Mouse (Mus musculus): ENCODE results near the gene Aqp3. TPM values are rescaled to one million over a fixed set of nuclear protein-coding genes. Genes with fewer than 3 reads are reported as not detected.
"Not testable (repeated sequence)": the region's sequence is repeated elsewhere in the genome, so short reads cannot be mapped to it uniquely, and the experiment has no call there.

Gene Aqp3
- total RNA-seq, 2 experiments from 2014 or later = not detected

GRCm38 (mm10) chr4:41096169-41096568, 1.8 kb downstream of the Aqp3 start:
- intact Hi-C loops (cut with DNase I) = no loop called here
- no peak overlapping the region for H3K27ac ChIP-seq
- H3K4me3 ChIP-seq = no peak overlapping the region
- TF ChIP-seq CTCF (IDR thresholded peaks at IDR 0.05) = no peak
- no peak for DNase-seq

- TF ChIP-seq CTCF (IDR thresholded peaks at IDR 0.05) = no peak
- no peak overlapping the region for H3K4me3 ChIP-seq
- H3K27ac ChIP-seq = no peak overlapping the region
- intact Hi-C loops (cut with DNase I) = no loop called here
- no peak for DNase-seq
Observed at GRCm38 (mm10) chr4:41094361-41094760, 3.6 kb downstream of the Aqp3 start.

- no peak for TF ChIP-seq CTCF (IDR thresholded peaks at IDR 0.05)
- Histone ChIP-seq H3K27ac (no peak overlapping the region), H3K4me3 (no peak overlapping the region)
- no peak for DNase-seq
- intact Hi-C loops (cut with DNase I) = no loop called here
Observed at GRCm38 (mm10) chr4:41092958-41093357, 5.0 kb downstream of the Aqp3 start.

GRCm38 (mm10) chr4:41091391-41091790, 6.6 kb downstream of the Aqp3 start:
- TF ChIP-seq CTCF (IDR thresholded peaks at IDR 0.05) = no peak
- Histone ChIP-seq H3K27ac (no peak overlapping the region), H3K4me3 (no peak overlapping the region)
- no peak for DNase-seq
- intact Hi-C loops (cut with DNase I) = no loop called here

GRCm38 (mm10) chr4:41089705-41090104, 8.3 kb downstream of the Aqp3 start:
- no peak overlapping the region for H3K4me3 ChIP-seq
- intact Hi-C loops (cut with DNase I) = no loop called here
- no peak for TF ChIP-seq CTCF (IDR thresholded peaks at IDR 0.05)
- DNase-seq = no peak
- H3K27ac ChIP-seq = no peak overlapping the region

GRCm38 (mm10) chr4:41089189-41089588, 8.8 kb downstream of the Aqp3 start:
- H3K27ac ChIP-seq = no peak overlapping the region
- no peak for TF ChIP-seq CTCF (IDR thresholded peaks at IDR 0.05)
- intact Hi-C loops (cut with DNase I) = no loop called here

GRCm38 (mm10) chr4:41087459-41088298, 10.3 kb downstream of the Aqp3 start:
- TF ChIP-seq CTCF (IDR thresholded peaks at IDR 0.05) = no peak

More at GRCm38 (mm10) chr4:41089189-41089588, 8.8 kb downstream of the Aqp3 start:
- DNase-seq = no peak
- H3K4me3 ChIP-seq = no peak overlapping the region

GRCm38 (mm10) chr4:41086947-41087346, 11.0 kb downstream of the Aqp3 start:
- no peak for TF ChIP-seq CTCF (IDR thresholded peaks at IDR 0.05)
- DNase-seq = no peak
- intact Hi-C loops (cut with DNase I) = no loop called here
- no peak overlapping the region for H3K27ac ChIP-seq
- H3K4me3 ChIP-seq = no peak overlapping the region

More at GRCm38 (mm10) chr4:41087459-41088298, 10.3 kb downstream of the Aqp3 start:
- Histone ChIP-seq H3K4me3 (no peak overlapping the region), H3K27ac (no peak overlapping the region)
- intact Hi-C loops (cut with DNase I) = no loop called here
- no peak for DNase-seq

GRCm38 (mm10) chr4:41084819-41085218, 13.2 kb downstream of the Aqp3 start:
- no peak overlapping the region for H3K27ac ChIP-seq
- intact Hi-C loops (cut with DNase I) = no loop called here
- no peak for DNase-seq
- TF ChIP-seq CTCF (IDR thresholded peaks at IDR 0.05) = no peak
- no peak overlapping the region for H3K4me3 ChIP-seq

- DNase-seq; H3K27ac ChIP-seq; intact Hi-C loops (cut with DNase I); H3K4me3 ChIP-seq: not testable (repeated sequence)
Observed at GRCm38 (mm10) chr4:41082803-41083202, 15.2 kb downstream of the Aqp3 start.

- intact Hi-C loops (cut with DNase I) = no loop called here
- no peak for TF ChIP-seq CTCF (IDR thresholded peaks at IDR 0.05)
- H3K27ac ChIP-seq = no peak overlapping the region
- no peak overlapping the region for H3K4me3 ChIP-seq
- no peak for DNase-seq
Observed at GRCm38 (mm10) chr4:41081733-41082132, 16.2 kb downstream of the Aqp3 start.

- no peak overlapping the region for H3K27ac ChIP-seq
- no peak overlapping the region for H3K4me3 ChIP-seq
- no peak for DNase-seq
- intact Hi-C loops (cut with DNase I) = no loop called here
- no peak for TF ChIP-seq CTCF (IDR thresholded peaks at IDR 0.05)
Observed at GRCm38 (mm10) chr4:41078726-41079125, 19.3 kb downstream of the Aqp3 start.

GRCm38 (mm10) chr4:41074461-41074860, 23.5 kb downstream of the Aqp3 start:
- no peak overlapping the region for H3K4me3 ChIP-seq
- no peak for DNase-seq
- intact Hi-C loops (cut with DNase I) = no loop called here
- no peak for TF ChIP-seq CTCF (IDR thresholded peaks at IDR 0.05)
- no peak overlapping the region for H3K27ac ChIP-seq
